Mouse (Mus musculus): ENCODE measurements around the gene Kntc1.

- TF ChIP-seq CTCF (IDR thresholded peaks at IDR 0.05), result no peak
- no peak for TF ChIP-seq EP300 (IDR thresholded peaks at IDR 0.05)
These were observed 104.5 kb downstream of the Kntc1 start for GRCm38 (mm10) chr5:123853877-123854504.

Data from lung, postnatal 0 days (tissue).